Mouse (Mus musculus): Measurements from ENCODE around the gene Gnaz. TPM values are rescaled to one million over a fixed set of nuclear protein-coding genes. Genes with fewer than 3 reads are reported as not detected.
"Not testable (repeated sequence)": the region's sequence is repeated elsewhere in the genome, so short reads cannot be mapped to it uniquely, and the experiment has no call there.

Gene Gnaz
- total and polyA plus RNA-seq, 2 experiments from 2014 or later = 0.38 to 2.1 TPM

DNA sequence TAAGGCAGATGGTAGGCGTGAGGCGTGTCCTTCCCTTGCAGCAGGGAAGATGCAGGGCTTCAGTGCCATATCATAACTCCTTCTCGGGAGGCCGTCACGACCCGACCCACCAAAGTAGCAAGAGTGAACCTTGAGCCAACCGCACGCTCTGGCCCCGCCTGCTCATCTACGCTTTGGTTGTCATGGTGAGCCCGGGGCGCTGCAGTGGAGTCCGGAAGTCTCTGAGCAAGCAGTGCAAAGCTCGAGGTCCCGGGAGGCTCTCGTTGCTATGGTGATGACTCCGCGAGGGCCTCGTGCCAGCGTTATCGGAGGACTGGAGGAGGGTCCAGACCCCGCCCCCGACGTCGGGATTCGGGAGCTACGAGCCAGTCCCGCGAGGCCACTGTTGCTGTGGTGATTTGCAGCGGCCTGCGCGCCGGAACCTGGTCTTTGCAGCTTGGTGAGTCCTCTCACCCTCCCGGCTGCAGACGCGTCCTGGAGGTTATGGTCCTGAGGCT lies 70.0 kb downstream of the Gnaz start, which contains the start of gene Rab36:
Gene Rab36 (plus strand): TSS at position 176 of the 497 bp plus-strand sequence.
- ATAC-seq (ENCODE audit: insufficient read depth, low read depth) (peak; percentile 91), DNase-seq (ENCODE audit: low spot score) (peak; percentile 77)
- Histone ChIP-seq H3K4me3 (ENCODE audit: low read depth, low read length) (peak within 1 kb of the TSS; percentile 40), H3K27ac (ENCODE audit: low read depth) (no peak within 1 kb of the TSS), H3K4me1 (ENCODE audit: control insufficient read depth, insufficient read depth) (0 out of 2 replicates have a peak, but pooled peaks cover 5% of the 10 kb centered on the region), H3K27me3 (ENCODE audit: control insufficient read depth, insufficient read depth, low read length) (no peaks in the 10 kb centered on the region), H3K9me3 (replicated peaks; ENCODE audit: control insufficient read depth, low read length) (no peaks in the 10 kb centered on the region), H3K36me3 (replicated peaks; ENCODE audit: control insufficient read depth, insufficient read depth, low read length) (no peaks in the 10 kb centered on the region), H3K9ac (replicated peaks; ENCODE audit: low read depth, low read length) (peak within 1 kb of the TSS; percentile 31; the same call in 1 of the 2 replicates), H3K4me2 (ENCODE audit: low read depth, low read length) (peak within 1 kb of the TSS; percentile 66)
- 1% methylated on average over 36 of the region's 36 CpGs for WGBS
- TF ChIP-seq CTCF (IDR thresholded peaks at IDR 0.05; ENCODE audit: low read depth) (no peak), EP300 (IDR thresholded peaks at IDR 0.05; ENCODE audit: low read depth) (no peak)

GRCm38 (mm10) chr10:75042060-75042459 lies 75.1 kb downstream of the Gnaz start:
- not testable (repeated sequence) for H3K4me2 ChIP-seq (ENCODE audit: low read depth, low read length); H3K4me1 ChIP-seq (ENCODE audit: control insufficient read depth, insufficient read depth); H3K9ac ChIP-seq (replicated peaks; ENCODE audit: low read depth, low read length); ATAC-seq (ENCODE audit: insufficient read depth, low read depth); H3K27me3 ChIP-seq (ENCODE audit: control insufficient read depth, insufficient read depth, low read length); H3K4me3 ChIP-seq (ENCODE audit: low read depth, low read length); H3K27ac ChIP-seq (ENCODE audit: low read depth); H3K36me3 ChIP-seq (replicated peaks; ENCODE audit: control insufficient read depth, insufficient read depth, low read length); DNase-seq (ENCODE audit: low spot score); H3K9me3 ChIP-seq (replicated peaks; ENCODE audit: control insufficient read depth, low read length)
- WGBS = 9% methylated on average over 1 of the region's 1 CpGs

- H3K27me3 ChIP-seq (ENCODE audit: control insufficient read depth, insufficient read depth, low read length) = 0 out of 2 replicates have a peak, but pooled peaks cover 4% of the 10 kb centered on the region
- no peaks in the 10 kb centered on the region for H3K4me1 ChIP-seq (ENCODE audit: control insufficient read depth, insufficient read depth)
- H3K4me2 ChIP-seq (ENCODE audit: low read depth, low read length) = no peak overlapping the region
- no peak overlapping the region for H3K27ac ChIP-seq (ENCODE audit: low read depth)
- H3K4me3 ChIP-seq (ENCODE audit: low read depth, low read length) = no peak overlapping the region
- DNase-seq (ENCODE audit: low spot score) = no peak
- peak; percentile 30; the same call in 1 of the 2 replicates for ATAC-seq (ENCODE audit: insufficient read depth, low read depth)
- TF ChIP-seq EP300 (IDR thresholded peaks at IDR 0.05; ENCODE audit: low read depth) (no peak), CTCF (IDR thresholded peaks at IDR 0.05; ENCODE audit: low read depth) (no peak)
- H3K9me3 ChIP-seq (replicated peaks; ENCODE audit: control insufficient read depth, low read length) = no peaks in the 10 kb centered on the region
- no peak overlapping the region for H3K9ac ChIP-seq (replicated peaks; ENCODE audit: low read depth, low read length)
- 31% methylated on average over 7 of the region's 7 CpGs for WGBS
- H3K36me3 ChIP-seq (replicated peaks; ENCODE audit: control insufficient read depth, insufficient read depth, low read length) = no peaks in the 10 kb centered on the region
Observed at GRCm38 (mm10) chr10:75044459-75044858, 77.5 kb downstream of the Gnaz start.

- H3K4me2 ChIP-seq (ENCODE audit: low read depth, low read length) = no peak overlapping the region
- ATAC-seq (ENCODE audit: insufficient read depth, low read depth) (no peak), DNase-seq (ENCODE audit: low spot score) (no peak)
- no peak overlapping the region for H3K9ac ChIP-seq (replicated peaks; ENCODE audit: low read depth, low read length)
- peaks cover 10% of the 10 kb centered on the region; the same call in 1 of the 2 replicates for H3K27me3 ChIP-seq (ENCODE audit: control insufficient read depth, insufficient read depth, low read length)
- no peak overlapping the region for H3K27ac ChIP-seq (ENCODE audit: low read depth)
- H3K36me3 ChIP-seq (replicated peaks; ENCODE audit: control insufficient read depth, insufficient read depth, low read length) = no peaks in the 10 kb centered on the region
- no peaks in the 10 kb centered on the region for H3K4me1 ChIP-seq (ENCODE audit: control insufficient read depth, insufficient read depth)
- 89% methylated on average over 15 of the region's 15 CpGs for WGBS
- H3K9me3 ChIP-seq (replicated peaks; ENCODE audit: control insufficient read depth, low read length) = no peaks in the 10 kb centered on the region
- TF ChIP-seq EP300 (IDR thresholded peaks at IDR 0.05; ENCODE audit: low read depth) (no peak), CTCF (IDR thresholded peaks at IDR 0.05; ENCODE audit: low read depth) (no peak)
- H3K4me3 ChIP-seq (ENCODE audit: low read depth, low read length) = no peak overlapping the region
Observed at GRCm38 (mm10) chr10:75045831-75046230, 78.9 kb downstream of the Gnaz start.

- TF ChIP-seq EP300 (IDR thresholded peaks at IDR 0.05; ENCODE audit: low read depth) (no peak), CTCF (IDR thresholded peaks at IDR 0.05; ENCODE audit: low read depth) (no peak)
- H3K9me3 ChIP-seq (replicated peaks; ENCODE audit: control insufficient read depth, low read length) = no peaks in the 10 kb centered on the region
- peaks cover 36% of the 10 kb centered on the region for H3K27me3 ChIP-seq (ENCODE audit: control insufficient read depth, insufficient read depth, low read length)
- no peak overlapping the region for H3K4me3 ChIP-seq (ENCODE audit: low read depth, low read length)
- H3K4me2 ChIP-seq (ENCODE audit: low read depth, low read length) = no peak overlapping the region
- DNase-seq (ENCODE audit: low spot score) (no peak), ATAC-seq (ENCODE audit: insufficient read depth, low read depth) (no peak)
- 84% methylated on average over 7 of the region's 7 CpGs for WGBS
- 0 out of 2 replicates have a peak, but pooled peaks cover 1% of the 10 kb centered on the region for H3K4me1 ChIP-seq (ENCODE audit: control insufficient read depth, insufficient read depth)
- H3K27ac ChIP-seq (ENCODE audit: low read depth) = no peak overlapping the region
- no peak overlapping the region for H3K9ac ChIP-seq (replicated peaks; ENCODE audit: low read depth, low read length)
- H3K36me3 ChIP-seq (replicated peaks; ENCODE audit: control insufficient read depth, insufficient read depth, low read length) = no peaks in the 10 kb centered on the region
Observed at GRCm38 (mm10) chr10:75048711-75049110, 81.7 kb downstream of the Gnaz start.
